Mouse (Mus musculus) limb, embryonic 14.5 days (tissue): ENCODE measurements around the gene Slx1b. TPM values are rescaled to one million over a fixed set of nuclear protein-coding genes. Genes with fewer than 3 reads are reported as not detected.
"Not testable (repeated sequence)": the region's sequence is repeated elsewhere in the genome, so short reads cannot be mapped to it uniquely, and the experiment has no call there.

ENCODE experiments used
- ATAC-seq: fragments of 200-750 bp; cut with Nextera tagmentation; 2 replicates; pipeline ENCODE4 v1.8.0; 2017; ENCODE audit warnings: low read depth, moderate number of reproducible peaks, moderate TSS enrichment; ENCODE audit not compliant: low FRiP score
- DNase-seq: peaks from one replicate; pipeline ENCODE4 v3.0.0-alpha.2; 2015; ENCODE audit warnings: low spot score
- H3K27ac ChIP-seq: fragments of 300-500 bp; sonication (generic); replicated peaks from 2 replicates; pipeline ENCODE4 v1.5.1; 2014; ENCODE audit warnings: low read depth, mild to moderate bottlenecking, low read length, moderate library complexity, mixed read lengths
- H3K27me3 ChIP-seq: fragments of 300-500 bp; sonication (generic); 2 replicates; pipeline ENCODE4 v1.6.1; 2014; ENCODE audit warnings: low read length, mixed read lengths; ENCODE audit not compliant: control insufficient read depth, insufficient read depth
- H3K36me3 ChIP-seq: fragments of 300-500 bp; sonication (generic); 2 replicates; pipeline ENCODE4 v1.6.1; 2014; ENCODE audit warnings: mild to moderate bottlenecking, low read length, moderate library complexity, mixed read lengths; ENCODE audit not compliant: control insufficient read depth, insufficient read depth
- H3K4me1 ChIP-seq: fragments of 300-500 bp; sonication (generic); 2 replicates; pipeline ENCODE4 v1.6.1; 2014; ENCODE audit warnings: antibody characterized with exemption, low read length, mixed read lengths; ENCODE audit not compliant: control insufficient read depth, insufficient read depth
- H3K4me2 ChIP-seq: fragments of 300-500 bp; sonication (generic); replicated peaks from 2 replicates; pipeline ENCODE4 v1.6.1; 2014; ENCODE audit warnings: low read depth, mild to moderate bottlenecking, low read length, moderate library complexity; ENCODE audit not compliant: severe bottlenecking
- H3K4me3 ChIP-seq: fragments of 300-500 bp; sonication (generic); replicated peaks from 2 replicates; pipeline ENCODE4 v1.5.1; 2014; ENCODE audit warnings: low read length
- H3K9ac ChIP-seq: fragments of 300-500 bp; sonication (generic); 2 replicates; pipeline ENCODE4 v1.6.1; 2014; ENCODE audit warnings: mild to moderate bottlenecking, low read depth, low read length, moderate library complexity; ENCODE audit not compliant: severe bottlenecking
- H3K9me3 ChIP-seq: fragments of 300-500 bp; sonication (generic); 2 replicates; pipeline ENCODE4 v1.6.1; 2016; ENCODE audit warnings: low read length; ENCODE audit not compliant: control insufficient read depth
- POLR2A ChIP-seq: fragments of 200-500 bp; IDR thresholded peaks from 2 replicates; pipeline ENCODE4 v1.8.0; 2012; ENCODE audit warnings: inconsistent platforms, mild to moderate bottlenecking, moderate library complexity, borderline replicate concordance; ENCODE audit not compliant: insufficient read depth, insufficient read length; ENCODE audit errors: extremely low read depth
- WGBS: fragments of 180-500 bp; shearing (Covaris S2); extraction: QIAGEN DNeasy Blood & Tissue Kit; methylation state at CpG from one replicate; pipeline ENCODE4 v1.1.7; 2014; 5-methylcytosine and 5-hydroxymethylcytosine counted together
- polyA plus RNA-seq, 2 experiments: library from polyadenylated mRNA; depleted of rRNA in 1 of 2; stranded (reverse) in 1 of 2; unstranded in 1 of 2; fragments of >200 nt; fragmentation: Nextera tagmentation in 1 of 2; extraction: Ambion mirVana in 1 of 2; gene quantifications; 2 replicates each; pipeline versions ENCODE4 v1.2.1 to v1.2.3; 2012 to 2014

Slx1b gene
- polyA plus RNA-seq, 2 experiments = 8.6 to 33.2 TPM

- Histone ChIP-seq H3K27me3 (no peaks in the 10 kb centered on the region), H3K36me3 (no peaks in the 10 kb centered on the region), H3K4me2 (no peak overlapping the region), H3K9ac (no peak overlapping the region), H3K4me3 (no peak overlapping the region), H3K9me3 (no peaks in the 10 kb centered on the region), H3K27ac (no peak overlapping the region), H3K4me1 (no peaks in the 10 kb centered on the region)
- ATAC-seq (no peak), DNase-seq (no peak)
- TF ChIP-seq POLR2A = no peak
- WGBS = 86% methylated on average over 17 of the region's 17 CpGs
Observed at GRCm38 (mm10) chr7:126739551-126739950, 44.0 kb upstream of the Slx1b start.

DNA sequence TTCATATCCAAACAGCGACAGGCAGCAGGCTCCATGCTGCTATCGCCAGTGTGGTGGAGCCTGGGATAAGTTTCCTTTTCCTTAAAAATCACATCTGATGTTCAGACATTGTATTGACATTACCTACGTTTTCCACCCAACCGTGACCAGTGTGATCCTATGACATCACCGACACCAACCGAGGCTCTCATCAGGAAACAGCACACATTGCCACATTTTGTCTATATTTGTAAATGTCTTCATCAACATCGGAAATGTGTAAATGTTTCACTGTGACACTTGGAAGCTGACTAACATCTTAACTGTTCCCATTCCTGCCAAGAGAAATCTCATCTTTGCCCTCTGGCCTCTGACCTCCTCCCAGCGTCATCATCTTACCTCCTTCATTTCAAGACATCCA lies 40.5 kb upstream of the Slx1b start:
- 83% methylated on average over 8 of the region's 8 CpGs for WGBS
- H3K9ac ChIP-seq = no peak overlapping the region
- TF ChIP-seq POLR2A = no peak
- no peaks in the 10 kb centered on the region for H3K36me3 ChIP-seq
- ATAC-seq (no peak), DNase-seq (no peak)
- no peaks in the 10 kb centered on the region for H3K27me3 ChIP-seq
- no peaks in the 10 kb centered on the region for H3K4me1 ChIP-seq
- no peak overlapping the region for H3K27ac ChIP-seq
- no peaks in the 10 kb centered on the region for H3K9me3 ChIP-seq
- no peak overlapping the region for H3K4me3 ChIP-seq
- H3K4me2 ChIP-seq = no peak overlapping the region

GRCm38 (mm10) chr7:126730256-126730789 lies 34.7 kb upstream of the Slx1b start:
- not testable (repeated sequence) for H3K9me3 ChIP-seq, ATAC-seq, H3K27ac ChIP-seq, H3K4me1 ChIP-seq, H3K27me3 ChIP-seq, H3K9ac ChIP-seq, DNase-seq, H3K4me3 ChIP-seq, H3K36me3 ChIP-seq, H3K4me2 ChIP-seq
- WGBS = 85% methylated on average over 4 of the region's 4 CpGs

DNA sequence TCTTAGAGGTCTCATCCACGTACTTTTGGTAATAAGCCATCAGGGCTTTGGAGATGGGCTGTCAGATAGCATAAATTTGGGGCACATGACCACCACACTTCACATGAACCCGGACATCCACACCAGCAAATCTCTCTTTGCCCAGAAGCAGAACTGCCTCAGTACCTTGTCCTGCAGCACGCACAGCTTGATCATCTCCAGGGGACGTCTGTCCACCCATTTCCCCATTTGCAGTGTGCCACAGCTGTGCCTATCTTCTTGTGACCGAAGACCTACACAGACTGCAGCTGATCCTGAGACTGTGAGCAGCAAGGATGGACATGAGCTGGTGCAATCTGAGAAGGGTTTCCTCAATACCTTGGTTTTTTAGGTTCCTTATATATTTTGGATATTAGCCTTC lies 30.1 kb upstream of the Slx1b start:
- Histone ChIP-seq H3K9ac (no peak overlapping the region), H3K27ac (no peak overlapping the region), H3K9me3 (no peaks in the 10 kb centered on the region), H3K4me1 (no peaks in the 10 kb centered on the region), H3K4me3 (no peak overlapping the region), H3K27me3 (no peaks in the 10 kb centered on the region), H3K36me3 (no peaks in the 10 kb centered on the region), H3K4me2 (no peak overlapping the region)
- WGBS = 76% methylated on average over 5 of the region's 5 CpGs
- ATAC-seq (no peak), DNase-seq (no peak)
- TF ChIP-seq POLR2A = no peak

- no peak for TF ChIP-seq POLR2A
- WGBS = 76% methylated on average over 3 of the region's 3 CpGs
- Histone ChIP-seq H3K36me3 (no peaks in the 10 kb centered on the region), H3K27ac (no peak overlapping the region), H3K27me3 (no peaks in the 10 kb centered on the region), H3K4me1 (no peaks in the 10 kb centered on the region), H3K4me3 (no peak overlapping the region), H3K4me2 (no peak overlapping the region), H3K9ac (no peak overlapping the region), H3K9me3 (no peaks in the 10 kb centered on the region)
- ATAC-seq = no peak
- no peak for DNase-seq
Observed at GRCm38 (mm10) chr7:126725077-126725476, 29.5 kb upstream of the Slx1b start.

- Histone ChIP-seq H3K4me1 (no peaks in the 10 kb centered on the region), H3K27ac (no peak overlapping the region), H3K4me3 (no peak overlapping the region), H3K9ac (no peak overlapping the region), H3K9me3 (no peaks in the 10 kb centered on the region), H3K4me2 (no peak overlapping the region), H3K27me3 (no peaks in the 10 kb centered on the region), H3K36me3 (no peaks in the 10 kb centered on the region)
- ATAC-seq (no peak), DNase-seq (no peak)
- TF ChIP-seq POLR2A = no peak
- 86% methylated on average over 13 of the region's 13 CpGs for WGBS
Observed at GRCm38 (mm10) chr7:126721635-126722034, 26.1 kb upstream of the Slx1b start.
